Mouse (Mus musculus): Measurements from ENCODE around the gene Ppef1.

- TF ChIP-seq CTCF (IDR thresholded peaks at IDR 0.05; ENCODE audit: insufficient read depth, low read depth, low read length) (no peak), POLR2A (IDR thresholded peaks at IDR 0.05; ENCODE audit: insufficient read depth, low read depth, low read length) (no peak)
Observed at GRCm38 (mm10) chrX:160590147-160590546, 145.4 kb downstream of the Ppef1 start.

All from olfactory bulb, adult 2 months (tissue).